ENCODE assay signal across 23 mouse cellular contexts in the genomic region with DNA sequence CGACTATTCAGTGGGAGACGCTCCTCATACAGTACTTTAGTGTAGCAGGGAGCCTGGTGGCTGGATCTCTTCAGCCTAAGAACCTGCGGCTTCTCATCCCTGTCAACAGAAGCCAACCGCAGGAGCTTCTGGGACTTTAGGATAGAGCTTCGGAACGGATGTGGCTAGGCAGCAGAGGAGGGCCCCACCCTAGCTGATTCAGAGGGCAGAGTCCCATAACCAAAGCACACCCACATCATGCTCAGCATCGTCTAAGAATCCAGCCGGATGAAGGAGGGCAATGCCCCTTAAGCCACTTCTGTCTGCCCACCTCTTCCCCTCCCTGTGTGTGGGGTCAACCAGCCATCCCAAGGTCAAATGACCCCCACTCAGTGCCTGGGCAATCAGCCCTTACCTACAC.
"Had no signal": no experiment of that assay in that cellular context is flagged by ENCODE, and none has a peak within 500 bp of the region (broad histone marks: within the 10 kb centered on the region; RNA-seq: fewer than 3 reads in every experiment).

No protein-coding gene starts in this region.

- H3K27ac ChIP-seq: heart, embryonic 10.5 days; heart, embryonic 13.5 days; heart, embryonic 15.5 days; hindbrain, embryonic 12.5 days; hindbrain, embryonic 15.5 days; hindbrain, postnatal 0 days; layer of hippocampus, adult 2 months; left cerebral cortex, adult 2 months; limb, embryonic 10.5 days; limb, embryonic 12.5 days; liver, embryonic 13.5 days; liver, embryonic 15.5 days had no signal

- ATAC-seq: hindbrain, postnatal 0 days had no signal

- DNase-seq: gastrocnemius, postnatal 14 days; heart, adult 18-20 months; heart, postnatal 14 days; heart, postnatal 36 days; kidney, adult 18-20 months; kidney, adult 8-10 months; kidney, postnatal 10 days; kidney, postnatal 25 days; kidney, postnatal 4 days; liver; liver, embryonic 13.5 days had no signal

- H3K4me2 ChIP-seq: heart, embryonic 13.5 days; heart, embryonic 15.5 days; hindbrain, embryonic 12.5 days; hindbrain, embryonic 15.5 days; limb, embryonic 12.5 days; liver, embryonic 11.5 days; liver, embryonic 13.5 days; liver, embryonic 15.5 days had no signal

- H3K4me3 ChIP-seq: heart, embryonic 10.5 days; heart, embryonic 13.5 days; heart, embryonic 15.5 days; hindbrain, embryonic 12.5 days; hindbrain, embryonic 15.5 days; layer of hippocampus, adult 2 months; left cerebral cortex, adult 2 months; limb, embryonic 10.5 days; limb, embryonic 12.5 days; liver, embryonic 13.5 days; liver, embryonic 15.5 days had no signal

- H3K27me3 ChIP-seq: hindbrain, embryonic 12.5 days; hindbrain, embryonic 15.5 days had no signal

- H3K9ac ChIP-seq: heart, embryonic 13.5 days; heart, embryonic 15.5 days; hindbrain, embryonic 12.5 days; hindbrain, embryonic 15.5 days; limb, embryonic 12.5 days; liver, embryonic 13.5 days; liver, embryonic 15.5 days had no signal

- H3K36me3 ChIP-seq: heart, embryonic 10.5 days; heart, embryonic 13.5 days; heart, embryonic 15.5 days; hindbrain, embryonic 12.5 days; hindbrain, embryonic 15.5 days; limb, embryonic 10.5 days; limb, embryonic 12.5 days; liver, embryonic 13.5 days; liver, embryonic 15.5 days had no signal

- H3K4me1 ChIP-seq: heart, embryonic 13.5 days; heart, embryonic 15.5 days; hindbrain, embryonic 15.5 days; limb, embryonic 12.5 days; liver, embryonic 15.5 days had no signal

- H3K9me3 ChIP-seq: heart, embryonic 10.5 days; heart, embryonic 13.5 days; heart, embryonic 15.5 days; hindbrain, embryonic 12.5 days; hindbrain, embryonic 15.5 days; limb, embryonic 10.5 days; limb, embryonic 12.5 days; liver, embryonic 13.5 days; liver, embryonic 15.5 days had no signal
